Mouse (Mus musculus): Measurements from ENCODE around the gene Abca17. TPM values are rescaled to one million over a fixed set of nuclear protein-coding genes. Genes with fewer than 3 reads are reported as not detected.

Abca17 gene
- polyA plus RNA-seq, 1 experiment from 2014 or later: 1.7 TPM

DNA sequence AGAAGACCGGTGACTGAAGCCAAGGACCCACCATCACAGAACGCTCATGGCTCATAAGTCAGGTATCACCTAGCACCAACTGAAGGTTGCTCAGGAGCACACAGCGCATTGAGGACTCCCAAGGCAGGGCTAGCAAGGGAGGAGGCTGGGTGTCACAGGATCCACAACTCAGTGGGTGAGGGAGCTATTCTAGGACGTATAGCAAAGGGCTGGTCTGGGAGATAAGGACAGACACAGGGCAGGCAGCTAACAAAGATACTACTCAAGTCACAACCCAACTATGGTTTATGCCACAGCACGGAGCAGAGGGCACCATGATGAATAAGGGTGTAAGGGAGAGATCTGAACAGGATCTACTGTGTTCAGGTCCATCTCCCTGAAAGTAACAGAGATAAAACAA is 125.0 kb downstream of the Abca17 start:
- Histone ChIP-seq H3K27ac (ENCODE audit: low read length) (no peak overlapping the region), H3K4me2 (replicated peaks; ENCODE audit: low read depth, low read length) (no peak overlapping the region), H3K4me1 (ENCODE audit: insufficient read depth, low read depth, low read length) (no peaks in the 10 kb centered on the region), H3K27me3 (replicated peaks; ENCODE audit: insufficient read depth, low read length) (no peaks in the 10 kb centered on the region), H3K4me3 (ENCODE audit: low read depth, low read length) (no peak overlapping the region), H3K9me3 (ENCODE audit: low read length) (no peaks in the 10 kb centered on the region), H3K36me3 (ENCODE audit: insufficient read depth, low read length) (peaks cover 11% of the 10 kb centered on the region; the same call in 1 of the 2 replicates), H3K9ac (replicated peaks; ENCODE audit: low read depth) (no peak overlapping the region)
- ATAC-seq: no peak
- TF ChIP-seq EP300 (IDR thresholded peaks at IDR 0.05): no peak
- TF ChIP-seq CTCF (IDR thresholded peaks at IDR 0.05): no peak
- no peak for DNase-seq (ENCODE audit: low spot score)
- WGBS: 91% methylated on average over 5 of the region's 5 CpGs

DNA sequence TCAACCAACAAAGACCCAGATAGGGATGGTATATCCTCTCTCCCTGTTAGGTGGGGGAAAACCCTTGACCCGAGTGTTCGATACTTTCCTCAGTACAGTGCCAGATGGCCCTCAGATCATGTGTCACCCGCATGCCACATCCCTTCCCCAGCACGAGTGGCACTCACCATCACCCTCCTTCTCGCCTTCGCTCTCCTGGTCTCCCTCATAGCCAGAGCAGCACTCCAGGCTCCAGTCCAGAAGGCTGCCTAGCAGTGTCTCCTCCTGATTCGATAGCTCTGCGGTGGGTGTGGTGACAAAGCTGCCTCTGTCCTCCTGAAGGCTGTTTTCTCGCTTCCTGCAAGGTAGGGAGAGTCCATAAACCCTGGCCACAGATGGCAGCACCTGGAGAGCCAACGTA is 126.1 kb downstream of the Abca17 start:
- DNase-seq (ENCODE audit: low spot score) (no peak), ATAC-seq (no peak)
- Histone ChIP-seq H3K9ac (replicated peaks; ENCODE audit: low read depth) (no peak overlapping the region), H3K27me3 (replicated peaks; ENCODE audit: insufficient read depth, low read length) (no peaks in the 10 kb centered on the region), H3K36me3 (ENCODE audit: insufficient read depth, low read length) (peaks cover 11% of the 10 kb centered on the region; the same call in 1 of the 2 replicates), H3K27ac (ENCODE audit: low read length) (no peak overlapping the region), H3K4me3 (ENCODE audit: low read depth, low read length) (no peak overlapping the region), H3K4me2 (replicated peaks; ENCODE audit: low read depth, low read length) (no peak overlapping the region), H3K4me1 (ENCODE audit: insufficient read depth, low read depth, low read length) (peaks cover 4% of the 10 kb centered on the region; the same call in 1 of the 2 replicates), H3K9me3 (ENCODE audit: low read length) (no peaks in the 10 kb centered on the region)
- no peak for TF ChIP-seq EP300 (IDR thresholded peaks at IDR 0.05)
- no peak for TF ChIP-seq CTCF (IDR thresholded peaks at IDR 0.05)
- 90% methylated on average over 10 of the region's 10 CpGs for WGBS

DNA sequence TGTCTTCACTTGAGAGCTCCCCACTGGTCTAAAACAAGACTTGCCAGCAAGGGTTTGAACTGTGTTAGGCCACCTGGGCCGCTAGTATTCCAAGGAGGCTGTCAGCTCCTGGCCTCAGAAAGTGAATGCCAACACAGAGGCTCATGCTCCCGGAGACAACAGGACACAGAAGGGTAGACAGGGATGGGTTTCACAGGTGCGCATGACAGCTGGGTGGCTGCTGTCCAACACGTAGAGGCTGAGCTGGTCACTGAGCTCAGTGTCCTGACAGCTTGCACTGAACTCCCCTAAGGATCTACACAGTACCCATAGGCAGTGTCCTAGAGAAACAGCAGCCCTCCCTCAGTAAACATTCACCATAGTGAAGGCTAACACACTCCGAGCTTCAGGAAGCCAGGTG is 127.4 kb downstream of the Abca17 start:
- no peak for ATAC-seq
- peaks cover 11% of the 10 kb centered on the region; the same call in 1 of the 2 replicates for H3K36me3 ChIP-seq (ENCODE audit: insufficient read depth, low read length)
- H3K9ac ChIP-seq (replicated peaks; ENCODE audit: low read depth): no peak overlapping the region
- no peaks in the 10 kb centered on the region for H3K27me3 ChIP-seq (replicated peaks; ENCODE audit: insufficient read depth, low read length)
- no peak for TF ChIP-seq CTCF (IDR thresholded peaks at IDR 0.05)
- TF ChIP-seq EP300 (IDR thresholded peaks at IDR 0.05): no peak
- peaks cover 4% of the 10 kb centered on the region; the same call in 1 of the 2 replicates for H3K4me1 ChIP-seq (ENCODE audit: insufficient read depth, low read depth, low read length)
- H3K9me3 ChIP-seq (ENCODE audit: low read length): no peaks in the 10 kb centered on the region
- DNase-seq (ENCODE audit: low spot score): no peak
- no peak overlapping the region for H3K4me2 ChIP-seq (replicated peaks; ENCODE audit: low read depth, low read length)
- 86% methylated on average over 5 of the region's 5 CpGs for WGBS
- H3K27ac ChIP-seq (ENCODE audit: low read length): no peak overlapping the region
- no peak overlapping the region for H3K4me3 ChIP-seq (ENCODE audit: low read depth, low read length)

DNA sequence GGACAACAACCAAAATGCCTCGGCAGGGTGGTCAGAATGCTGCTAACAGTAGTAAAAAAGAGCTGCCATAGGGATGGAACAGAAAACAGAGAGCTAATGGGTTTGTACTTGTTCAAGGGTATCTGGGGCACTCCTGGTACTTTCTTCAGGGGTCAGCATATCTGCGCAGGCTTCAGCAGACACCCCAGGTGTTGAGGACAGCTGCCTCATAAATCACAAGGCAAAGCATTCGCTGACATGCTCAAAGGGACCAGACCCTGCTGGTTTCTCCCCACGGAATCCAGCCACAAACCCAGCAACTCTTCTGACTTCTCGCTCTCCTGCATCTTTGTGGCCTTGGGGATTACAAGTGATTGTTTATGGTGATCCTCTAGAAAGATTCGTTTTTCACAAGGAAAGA is 128.2 kb downstream of the Abca17 start:
- Histone ChIP-seq H3K9ac (replicated peaks; ENCODE audit: low read depth) (no peak overlapping the region), H3K4me1 (ENCODE audit: insufficient read depth, low read depth, low read length) (peaks cover 4% of the 10 kb centered on the region; the same call in 1 of the 2 replicates), H3K4me2 (replicated peaks; ENCODE audit: low read depth, low read length) (no peak overlapping the region), H3K4me3 (ENCODE audit: low read depth, low read length) (no peak overlapping the region), H3K9me3 (ENCODE audit: low read length) (no peaks in the 10 kb centered on the region), H3K27me3 (replicated peaks; ENCODE audit: insufficient read depth, low read length) (no peaks in the 10 kb centered on the region), H3K36me3 (ENCODE audit: insufficient read depth, low read length) (peaks cover 8% of the 10 kb centered on the region; the same call in 1 of the 2 replicates), H3K27ac (ENCODE audit: low read length) (no peak overlapping the region)
- 76% methylated on average over 6 of the region's 6 CpGs for WGBS
- no peak for ATAC-seq
- no peak for DNase-seq (ENCODE audit: low spot score)
- TF ChIP-seq CTCF (IDR thresholded peaks at IDR 0.05): no peak
- no peak for TF ChIP-seq EP300 (IDR thresholded peaks at IDR 0.05)

DNA sequence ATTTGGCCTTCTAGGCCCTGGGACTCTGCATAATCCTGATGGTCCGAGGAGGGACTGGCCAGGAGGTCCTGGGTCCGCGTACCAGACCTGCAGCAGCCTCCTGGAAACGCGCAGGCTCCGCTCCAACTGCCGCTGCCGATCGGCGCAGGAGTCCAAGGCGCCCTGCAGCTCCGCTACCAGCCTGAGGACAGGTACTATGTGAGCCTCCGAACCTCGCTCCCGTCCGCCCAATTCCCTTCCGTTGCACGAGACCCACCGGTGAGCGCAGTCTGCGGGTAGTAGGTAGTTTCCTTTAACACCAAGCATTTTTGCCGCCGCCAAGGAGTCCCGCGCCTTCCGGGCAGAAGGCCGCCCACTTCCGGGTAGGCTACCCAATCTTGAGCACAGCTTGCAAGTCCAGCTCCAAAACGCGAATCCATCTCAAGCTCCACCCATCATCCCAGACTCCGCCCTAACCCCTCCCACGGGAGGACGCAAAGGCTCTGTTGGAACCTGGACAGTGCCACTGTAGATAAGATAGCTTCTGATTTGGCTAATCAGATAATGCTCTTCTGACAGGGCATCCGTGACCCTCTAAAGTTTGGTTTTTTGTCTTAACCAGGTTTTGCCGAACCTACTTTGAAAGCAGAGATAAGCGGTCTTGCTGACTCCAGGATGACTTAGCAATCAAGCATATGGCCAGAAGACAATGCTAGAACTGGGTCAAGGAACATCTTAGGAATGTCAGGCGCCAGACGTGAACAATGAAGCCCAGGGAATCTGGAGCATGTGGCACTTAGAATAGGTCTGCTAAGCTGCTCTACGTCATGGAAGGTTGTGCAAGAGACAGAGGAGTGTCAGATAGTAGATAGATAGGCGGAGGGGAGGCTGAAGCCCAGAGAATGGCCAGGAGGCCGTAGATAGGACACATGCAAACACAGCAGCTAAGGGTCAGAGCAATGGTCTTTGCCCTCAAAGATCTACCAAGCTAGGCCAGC is 130.1 kb downstream of the Abca17 start, which contains the start of gene Tedc2:
TSS of gene Tedc2 (minus strand) at position 417 of the 977 bp plus-strand sequence.
- peak; percentile 96 for DNase-seq (ENCODE audit: low spot score)
- TF ChIP-seq EP300 (IDR thresholded peaks at IDR 0.05) (peak; percentile 33; the same call in 1 of the 2 replicates), CTCF (IDR thresholded peaks at IDR 0.05) (no peak)
- Histone ChIP-seq H3K4me2 (replicated peaks; ENCODE audit: low read depth, low read length) (peak within 1 kb of the TSS; percentile 89), H3K9me3 (ENCODE audit: low read length) (no peaks in the 10 kb centered on the region), H3K9ac (replicated peaks; ENCODE audit: low read depth) (peak within 1 kb of the TSS; percentile 52), H3K36me3 (ENCODE audit: insufficient read depth, low read length) (0 out of 2 replicates have a peak, but pooled peaks cover 4% of the 10 kb centered on the region), H3K27me3 (replicated peaks; ENCODE audit: insufficient read depth, low read length) (no peaks in the 10 kb centered on the region), H3K4me3 (ENCODE audit: low read depth, low read length) (peak within 1 kb of the TSS; percentile 74), H3K4me1 (ENCODE audit: insufficient read depth, low read depth, low read length) (peaks cover 4% of the 10 kb centered on the region; the same call in 1 of the 2 replicates), H3K27ac (ENCODE audit: low read length) (peak within 1 kb of the TSS; percentile 68)
- WGBS: 3% methylated on average over 40 of the region's 41 CpGs
- ATAC-seq: peak; percentile 96

DNA sequence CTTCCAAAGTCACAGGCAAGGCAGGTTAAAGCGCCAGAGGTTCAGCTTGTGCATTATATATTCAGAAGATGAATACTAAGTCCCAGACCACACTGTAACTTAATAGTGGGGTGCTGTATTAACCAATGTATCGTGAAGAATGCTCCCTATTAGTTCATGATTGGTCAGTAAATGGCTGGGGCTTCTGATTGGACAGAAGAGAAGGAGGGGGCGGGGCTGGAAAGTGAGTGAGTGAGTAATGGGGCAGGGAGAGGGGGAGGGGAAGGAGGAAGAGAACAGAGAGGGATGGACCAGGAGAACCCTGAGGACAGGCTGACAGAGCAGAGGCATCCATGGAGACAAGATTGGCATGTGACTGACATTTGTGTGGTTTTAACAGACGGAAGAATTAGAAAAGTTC is 134.0 kb downstream of the Abca17 start:
- peaks cover 10% of the 10 kb centered on the region; the same call in 1 of the 2 replicates for H3K36me3 ChIP-seq (ENCODE audit: insufficient read depth, low read length)

More for the DNA sequence above, 134.0 kb downstream of the Abca17 start:
- Histone ChIP-seq H3K4me3 (ENCODE audit: low read depth, low read length) (no peak overlapping the region), H3K27me3 (replicated peaks; ENCODE audit: insufficient read depth, low read length) (no peaks in the 10 kb centered on the region), H3K4me1 (ENCODE audit: insufficient read depth, low read depth, low read length) (peaks cover 9% of the 10 kb centered on the region), H3K9me3 (ENCODE audit: low read length) (no peaks in the 10 kb centered on the region), H3K4me2 (replicated peaks; ENCODE audit: low read depth, low read length) (no peak overlapping the region), H3K27ac (ENCODE audit: low read length) (no peak overlapping the region), H3K9ac (replicated peaks; ENCODE audit: low read depth) (no peak overlapping the region)
- no peak for ATAC-seq
- no peak for TF ChIP-seq EP300 (IDR thresholded peaks at IDR 0.05)
- TF ChIP-seq CTCF (IDR thresholded peaks at IDR 0.05): no peak
- no peak for DNase-seq (ENCODE audit: low spot score)
- 77% methylated on average over 4 of the region's 4 CpGs for WGBS

Small RNA genes within 50 kb of the gene (microRNA-seq; reads per million reads assigned to microRNA genes)
- gene Gm24427 (not detected), gene Mir5134 (1.5 reads per million), gene Mir6965 (not detected)

Other genes with a start within 250 kb of the Abca17 start
- 26.4 and 32.3 TPM in 2 replicates for gene Pdpk1, start 200.1 kb downstream of the Abca17 start, polyA plus RNA-seq (2015; fragmentation: Nextera tagmentation; extraction: Ambion mirVana)
- 44.1 and 44.2 TPM in 2 replicates for gene Amdhd2, start 187.3 kb downstream of the Abca17 start, polyA plus RNA-seq (2015; fragmentation: Nextera tagmentation; extraction: Ambion mirVana)
- gene Atp6v0c, start 181.4 kb downstream of the Abca17 start, polyA plus RNA-seq (2015; fragmentation: Nextera tagmentation; extraction: Ambion mirVana): 566 and 620 TPM in 2 replicates
- 1.8 and 1.9 TPM in 2 replicates for gene Tbc1d24, start 145.5 kb downstream of the Abca17 start, polyA plus RNA-seq (2015; fragmentation: Nextera tagmentation; extraction: Ambion mirVana)
- gene Ntn3, start 141.5 kb downstream of the Abca17 start, polyA plus RNA-seq (2015; fragmentation: Nextera tagmentation; extraction: Ambion mirVana): 2.3 and 2.5 TPM in 2 replicates
- 5.3 and 6.3 TPM in 2 replicates for gene Tedc2, start 130.2 kb downstream of the Abca17 start, polyA plus RNA-seq (2015; fragmentation: Nextera tagmentation; extraction: Ambion mirVana)
- gene Ccnf, start 99.6 kb downstream of the Abca17 start, polyA plus RNA-seq (2015; fragmentation: Nextera tagmentation; extraction: Ambion mirVana): 2.8 and 4.5 TPM in 2 replicates
- gene Abca3, start 882 bp upstream of the Abca17 start, polyA plus RNA-seq (2015; fragmentation: Nextera tagmentation; extraction: Ambion mirVana): 66.4 and 71.5 TPM in 2 replicates
- gene Rnps1, start 63.5 kb upstream of the Abca17 start, polyA plus RNA-seq (2015; fragmentation: Nextera tagmentation; extraction: Ambion mirVana): 99.6 and 109 TPM in 2 replicates
- gene Eci1, start 75.6 kb upstream of the Abca17 start, polyA plus RNA-seq (2015; fragmentation: Nextera tagmentation; extraction: Ambion mirVana): 81.7 and 92.6 TPM in 2 replicates
- 1.1 and 1.4 TPM in 2 replicates for gene Dnase1l2, start 92.0 kb upstream of the Abca17 start, polyA plus RNA-seq (2015; fragmentation: Nextera tagmentation; extraction: Ambion mirVana)
- 15.7 and 17.5 TPM in 2 replicates for gene E4f1, start 119.2 kb upstream of the Abca17 start, polyA plus RNA-seq (2015; fragmentation: Nextera tagmentation; extraction: Ambion mirVana)
- gene Pgp, start 119.3 kb upstream of the Abca17 start, polyA plus RNA-seq (2015; fragmentation: Nextera tagmentation; extraction: Ambion mirVana): 40.4 and 42.5 TPM in 2 replicates
- not detected in 2 replicates for gene Bricd5, start 122.8 kb upstream of the Abca17 start, polyA plus RNA-seq (2015; fragmentation: Nextera tagmentation; extraction: Ambion mirVana)
- 13.0 and 14.4 TPM in 2 replicates for gene Mlst8, start 128.0 kb upstream of the Abca17 start, polyA plus RNA-seq (2015; fragmentation: Nextera tagmentation; extraction: Ambion mirVana)
- gene Caskin1, start 137.5 kb upstream of the Abca17 start, polyA plus RNA-seq (2015; fragmentation: Nextera tagmentation; extraction: Ambion mirVana): 0.15 and 0.33 TPM in 2 replicates
- 65.3 and 66.8 TPM in 2 replicates for gene Traf7, start 176.9 kb upstream of the Abca17 start, polyA plus RNA-seq (2015; fragmentation: Nextera tagmentation; extraction: Ambion mirVana)
- gene Rab26, start 183.1 kb upstream of the Abca17 start, polyA plus RNA-seq (2015; fragmentation: Nextera tagmentation; extraction: Ambion mirVana): 1.2 and 1.3 TPM in 2 replicates
- 26.3 and 27.4 TPM in 2 replicates for gene Pkd1, start 198.8 kb upstream of the Abca17 start, polyA plus RNA-seq (2015; fragmentation: Nextera tagmentation; extraction: Ambion mirVana)

All from lung, postnatal 0 days (tissue).